Mouse (Mus musculus): ENCODE results near the gene Taldo1. TPM values are rescaled to one million over a fixed set of nuclear protein-coding genes. Genes with fewer than 3 reads are reported as not detected.
A peak's percentile ranks its signal among the peaks of the same experiment; 100 is the strongest.
"Not testable (repeated sequence)": the region's sequence is repeated elsewhere in the genome, so short reads cannot be mapped to it uniquely, and the experiment has no call there.

Taldo1 gene
- polyA plus RNA-seq, 1 experiment from 2014 or later = 364 TPM

DNA sequence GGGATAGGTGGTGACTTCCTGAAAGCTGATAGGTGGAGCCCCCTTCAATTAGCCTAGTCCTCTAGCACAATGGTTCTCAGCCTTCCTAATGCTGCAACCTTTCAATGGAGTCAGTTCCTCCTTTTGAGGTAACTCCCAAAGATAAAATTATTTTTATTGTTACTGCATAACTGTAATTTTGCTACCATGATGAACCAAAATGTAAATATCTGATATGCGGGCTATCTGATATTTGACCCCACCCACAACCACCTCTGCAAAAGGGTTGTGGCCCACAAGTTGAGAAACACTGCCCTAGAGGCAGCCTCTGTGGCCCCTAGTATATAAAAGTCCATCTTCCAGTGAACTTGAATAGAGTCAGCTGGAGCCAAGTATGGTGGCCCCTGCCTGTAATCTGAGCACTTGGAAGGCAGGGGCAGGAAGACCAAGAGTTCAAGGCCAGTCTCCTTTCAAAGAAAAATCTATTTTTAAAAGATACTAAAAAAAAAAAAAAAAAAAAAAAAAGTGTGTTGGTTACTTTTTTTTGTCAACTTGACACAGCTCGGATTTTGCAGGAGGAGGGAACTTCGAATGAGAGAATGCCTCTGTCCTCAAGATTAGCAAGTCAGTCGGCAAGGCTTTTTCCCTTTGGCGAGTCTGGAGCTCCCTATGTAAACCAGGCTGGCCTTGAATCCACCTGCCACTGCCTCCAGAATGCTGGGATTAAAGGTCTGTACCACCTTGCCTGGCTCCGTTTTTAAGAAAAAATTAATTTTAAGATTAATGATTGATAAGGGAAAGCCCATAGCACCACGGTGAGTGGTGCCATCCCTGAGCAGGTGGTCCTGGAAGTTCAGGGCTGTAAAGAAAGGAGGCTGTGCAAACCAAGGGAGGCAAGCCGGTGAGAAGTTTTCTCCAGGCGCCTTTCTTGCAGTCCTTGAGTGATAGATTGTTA lies 1.4 kb upstream of the Taldo1 start:
- peaks cover 16% of the 10 kb centered on the region for H3K27me3 ChIP-seq
- H3K4me3 ChIP-seq = no peak overlapping the region
- H3K27ac ChIP-seq (replicated peaks) = no peak overlapping the region
- peaks cover 12% of the 10 kb centered on the region for H3K4me1 ChIP-seq
- no peak overlapping the region for H3K9ac ChIP-seq (replicated peaks)
- H3K36me3 ChIP-seq = no peaks in the 10 kb centered on the region; the same call in 1 of the 2 replicates
- H3K9me3 ChIP-seq = no peaks in the 10 kb centered on the region
- no peak for ATAC-seq (ENCODE audit: low FRiP score, low read depth)
- 0 out of 2 replicates have a peak overlapping the region, but pooled peaks have one; percentile 76 for H3K4me2 ChIP-seq (replicated peaks)
- WGBS = 57% methylated on average over 9 of the region's 9 CpGs

DNA sequence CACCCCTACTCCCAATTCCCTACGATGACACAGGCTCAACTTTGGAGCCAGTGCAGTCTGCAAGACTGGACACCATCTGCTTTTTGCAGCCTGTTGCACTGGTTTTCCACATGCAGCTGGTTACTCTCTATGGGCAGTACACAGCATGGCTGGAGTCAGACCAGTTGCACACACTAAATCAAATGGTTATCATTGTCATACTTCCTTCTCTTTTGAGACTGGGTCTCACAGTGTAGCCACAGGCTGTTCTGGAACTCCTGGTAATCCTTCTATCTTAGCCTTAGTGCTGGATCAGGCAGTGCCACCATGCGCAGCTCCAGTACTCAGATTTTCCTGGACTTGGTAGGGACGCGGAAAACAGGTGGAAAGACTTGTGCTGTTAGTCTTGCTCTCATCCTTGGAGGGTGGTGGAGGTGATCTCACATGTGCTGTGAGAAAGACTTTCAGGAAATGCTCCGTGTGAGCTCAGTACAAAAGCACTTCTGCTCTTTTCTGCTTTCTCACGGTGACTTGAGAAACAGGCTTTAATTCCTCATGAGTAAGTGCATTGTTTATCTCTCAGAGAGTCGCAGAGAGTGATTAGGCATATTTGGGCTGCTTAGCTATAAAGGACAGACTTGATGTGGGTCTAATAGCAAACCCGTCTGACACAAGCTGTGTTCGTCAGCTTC lies 688 bp downstream of the Taldo1 start:
- Histone ChIP-seq H3K9me3 (no peaks in the 10 kb centered on the region), H3K4me2 (replicated peaks) (peak overlapping the region; percentile 76), H3K27ac (replicated peaks) (peak overlapping the region; percentile 79), H3K9ac (replicated peaks) (peak overlapping the region; percentile 69), H3K36me3 (peaks cover 14% of the 10 kb centered on the region), H3K4me1 (peaks cover 12% of the 10 kb centered on the region), H3K4me3 (peak overlapping the region; percentile 75), H3K27me3 (peaks cover 16% of the 10 kb centered on the region)
- 27% methylated on average over 9 of the region's 9 CpGs for WGBS
- ATAC-seq (ENCODE audit: low FRiP score, low read depth) = no peak; the same call in none of the 2 replicates

DNA sequence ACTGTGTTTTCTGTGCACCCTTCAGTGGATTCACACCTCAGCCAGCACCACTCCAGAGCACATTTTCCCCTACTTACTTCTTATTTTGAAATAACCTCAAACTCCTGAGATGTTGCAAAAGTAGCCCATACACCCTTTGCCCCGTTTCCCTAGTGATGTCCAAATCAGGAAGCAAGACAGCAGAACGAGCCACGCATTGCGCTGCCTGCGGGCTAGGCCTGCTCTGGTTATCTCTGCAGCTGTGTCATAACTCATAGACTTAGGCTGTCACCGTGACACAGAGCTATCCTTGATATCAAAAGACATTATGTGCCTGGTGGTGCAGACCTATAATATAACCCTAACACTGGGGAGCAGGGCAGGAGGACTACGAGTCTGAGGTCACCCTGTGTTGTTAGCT lies 2.2 kb downstream of the Taldo1 start:
- Histone ChIP-seq H3K9ac (replicated peaks) (no peak overlapping the region), H3K36me3 (peaks cover 29% of the 10 kb centered on the region)
- WGBS = 91% methylated on average over 7 of the region's 7 CpGs

DNA sequence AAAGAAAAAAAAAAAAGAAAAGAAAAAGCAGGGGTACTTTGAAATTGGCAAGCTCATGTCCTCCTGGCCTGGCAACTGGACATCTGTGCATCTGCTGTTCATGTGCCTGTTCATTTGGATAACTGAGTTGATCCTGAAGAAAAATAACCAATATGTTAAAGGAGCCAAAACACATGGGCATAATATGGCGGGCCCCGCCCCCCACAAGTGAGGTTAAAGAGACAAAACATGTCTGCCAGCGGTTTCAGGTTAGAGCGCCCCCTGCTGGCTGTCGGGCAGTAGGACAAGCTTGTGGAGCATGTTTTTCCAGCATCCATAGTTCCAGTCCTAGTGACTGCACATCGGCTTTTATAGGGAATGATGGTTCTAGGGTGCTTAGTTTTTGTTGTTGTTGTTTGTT lies 2.8 kb downstream of the Taldo1 start:
- H3K9ac ChIP-seq (replicated peaks) = no peak overlapping the region
- ATAC-seq (ENCODE audit: low FRiP score, low read depth) = no peak
- WGBS = 17% methylated on average over 6 of the region's 6 CpGs

More for the DNA sequence above, 2.2 kb downstream of the Taldo1 start:
- Histone ChIP-seq H3K4me1 (peaks cover 12% of the 10 kb centered on the region), H3K27ac (replicated peaks) (no peak overlapping the region), H3K4me2 (replicated peaks) (no peak overlapping the region), H3K9me3 (no peaks in the 10 kb centered on the region), H3K4me3 (no peak overlapping the region), H3K27me3 (peaks cover 8% of the 10 kb centered on the region)
- ATAC-seq (ENCODE audit: low FRiP score, low read depth) = no peak

DNA sequence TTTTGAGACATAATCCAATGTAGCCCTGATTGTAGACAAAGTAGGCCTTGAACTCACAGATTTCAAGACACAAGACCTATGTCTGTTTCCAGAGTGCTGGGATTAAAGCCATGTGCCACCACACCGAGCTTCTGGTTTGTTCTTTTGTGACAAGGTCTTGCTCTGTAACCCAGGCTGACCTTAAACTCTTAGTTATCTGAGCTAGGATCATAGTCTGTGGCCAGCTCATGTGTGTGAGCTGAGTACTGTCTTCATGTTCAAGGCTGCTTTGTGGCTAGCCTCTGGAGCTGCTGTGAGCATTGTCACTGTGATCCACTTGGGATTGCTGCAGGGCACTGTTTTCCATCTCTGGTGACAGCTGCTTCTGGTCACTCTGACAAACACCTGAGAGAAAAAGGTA lies 3.3 kb downstream of the Taldo1 start:
- Histone ChIP-seq H3K9ac (replicated peaks) (no peak overlapping the region), H3K4me2 (replicated peaks) (no peak overlapping the region), H3K4me1 (peaks cover 12% of the 10 kb centered on the region), H3K27ac (replicated peaks) (no peak overlapping the region), H3K4me3 (no peak overlapping the region), H3K36me3 (peaks cover 40% of the 10 kb centered on the region), H3K27me3 (0 out of 2 replicates have a peak, but pooled peaks cover 3% of the 10 kb centered on the region), H3K9me3 (no peaks in the 10 kb centered on the region)
- no peak for ATAC-seq (ENCODE audit: low FRiP score, low read depth)
- 78% methylated on average over 1 of the region's 1 CpGs for WGBS

More for the DNA sequence above, 2.8 kb downstream of the Taldo1 start:
- H3K4me1 ChIP-seq = peaks cover 12% of the 10 kb centered on the region
- H3K9me3 ChIP-seq = no peaks in the 10 kb centered on the region
- no peak overlapping the region for H3K4me2 ChIP-seq (replicated peaks)
- H3K4me3 ChIP-seq = no peak overlapping the region
- H3K36me3 ChIP-seq = peaks cover 34% of the 10 kb centered on the region
- 0 out of 2 replicates have a peak, but pooled peaks cover 3% of the 10 kb centered on the region for H3K27me3 ChIP-seq
- no peak overlapping the region for H3K27ac ChIP-seq (replicated peaks)

DNA sequence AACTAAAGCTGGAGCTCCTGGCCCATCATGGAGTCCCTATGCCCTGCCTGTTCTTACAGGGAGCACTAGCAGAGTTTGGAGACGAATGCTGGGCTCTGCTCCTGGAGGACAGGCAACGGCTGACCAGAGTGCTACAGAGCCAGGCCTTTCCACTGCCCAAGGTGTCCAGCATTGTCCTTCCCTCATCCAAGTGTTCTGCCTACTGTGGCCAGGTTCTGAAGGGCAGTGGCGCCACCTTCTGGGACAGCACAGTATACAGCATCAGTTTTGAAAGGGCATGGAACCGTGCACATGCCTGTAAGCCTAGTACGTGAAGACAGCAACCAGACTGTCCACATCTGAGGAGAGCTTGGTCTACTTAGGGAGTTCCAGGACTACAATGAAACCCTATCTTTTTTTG lies 11.3 kb downstream of the Taldo1 start:
- Histone ChIP-seq H3K9ac (replicated peaks) (no peak overlapping the region), H3K27me3 (no peaks in the 10 kb centered on the region), H3K4me2 (replicated peaks) (no peak overlapping the region), H3K36me3 (peaks cover 57% of the 10 kb centered on the region), H3K27ac (replicated peaks) (no peak overlapping the region), H3K9me3 (no peaks in the 10 kb centered on the region), H3K4me3 (no peak overlapping the region), H3K4me1 (no peaks in the 10 kb centered on the region)
- peak; percentile 44; the same call in 1 of the 2 replicates for ATAC-seq (ENCODE audit: low FRiP score, low read depth)
- 55% methylated on average over 5 of the region's 5 CpGs for WGBS

DNA sequence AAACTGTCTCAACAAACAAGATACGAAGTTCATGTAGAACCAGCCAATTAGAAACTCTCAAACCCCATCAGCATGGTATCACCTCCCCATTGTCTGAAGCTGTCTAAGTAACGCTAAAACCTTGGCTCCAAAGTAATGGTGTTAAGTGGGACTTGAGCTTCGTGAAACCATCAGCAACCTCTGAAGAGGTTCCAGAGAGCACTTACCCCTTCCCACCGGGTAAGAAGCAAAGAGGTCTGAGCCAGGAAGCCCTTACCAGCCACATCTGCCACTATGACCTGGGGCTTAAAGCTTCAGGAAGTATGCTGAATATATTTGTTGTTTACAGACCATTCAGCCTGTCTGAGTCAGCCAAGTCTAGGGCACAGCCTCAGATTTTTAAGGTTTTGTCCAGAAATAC lies 13.5 kb downstream of the Taldo1 start:
- Histone ChIP-seq H3K4me2 (replicated peaks) (no peak overlapping the region), H3K27ac (replicated peaks) (no peak overlapping the region), H3K36me3 (peaks cover 55% of the 10 kb centered on the region), H3K9ac (replicated peaks) (no peak overlapping the region), H3K4me1 (peaks cover 5% of the 10 kb centered on the region), H3K27me3 (no peaks in the 10 kb centered on the region), H3K4me3 (no peak overlapping the region), H3K9me3 (no peaks in the 10 kb centered on the region)
- 86% methylated on average over 4 of the region's 4 CpGs for WGBS
- no peak for ATAC-seq (ENCODE audit: low FRiP score, low read depth)

DNA sequence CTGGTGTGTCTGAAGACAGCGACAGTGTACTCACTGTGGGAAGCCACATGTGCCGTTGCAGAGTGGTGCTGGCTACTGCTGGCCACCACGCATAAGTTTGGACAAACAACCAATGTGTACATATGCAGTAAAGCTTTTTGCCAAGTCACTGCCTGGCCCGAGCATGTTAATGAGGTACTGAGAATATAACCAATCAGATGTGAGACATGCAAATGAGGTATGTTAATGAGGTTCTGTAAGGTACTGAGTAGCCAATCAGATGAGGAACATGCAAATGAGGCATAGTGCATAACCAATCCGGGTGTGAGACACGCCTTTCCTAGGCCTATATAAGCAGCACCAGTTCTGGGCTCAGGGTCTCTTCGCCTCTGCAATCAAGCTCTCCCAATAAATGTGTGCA lies 15.7 kb downstream of the Taldo1 start:
- not testable (repeated sequence) for H3K27ac ChIP-seq (replicated peaks); H3K4me2 ChIP-seq (replicated peaks); H3K4me1 ChIP-seq; ATAC-seq (ENCODE audit: low FRiP score, low read depth); H3K4me3 ChIP-seq; H3K9me3 ChIP-seq; H3K9ac ChIP-seq (replicated peaks); H3K27me3 ChIP-seq
- 94% methylated on average over 7 of the region's 7 CpGs for WGBS
- H3K36me3 ChIP-seq = peaks cover 38% of the 10 kb centered on the region

DNA sequence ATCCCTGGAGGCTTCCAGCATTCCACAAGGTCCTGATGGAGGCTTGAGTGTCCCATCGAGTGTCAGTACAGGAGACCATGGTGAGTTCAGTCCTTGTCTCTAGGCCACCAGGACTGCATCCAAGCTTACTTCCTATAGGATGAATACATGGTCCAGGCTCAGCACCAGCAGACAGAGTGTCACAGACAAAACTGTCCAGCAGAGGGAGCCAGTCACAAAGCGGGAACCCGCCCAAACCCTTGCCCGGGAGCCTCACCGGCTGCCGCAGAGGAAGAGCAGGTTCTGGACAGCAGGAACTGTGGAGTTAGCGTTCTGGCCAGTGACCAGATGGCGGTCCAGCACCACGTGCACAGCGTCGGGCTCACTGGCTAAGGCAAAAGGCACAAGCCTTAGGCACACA lies 16.8 kb downstream of the Taldo1 start:
- Histone ChIP-seq H3K9ac (replicated peaks) (no peak overlapping the region), H3K4me2 (replicated peaks) (no peak overlapping the region), H3K27ac (replicated peaks) (no peak overlapping the region)

DNA sequence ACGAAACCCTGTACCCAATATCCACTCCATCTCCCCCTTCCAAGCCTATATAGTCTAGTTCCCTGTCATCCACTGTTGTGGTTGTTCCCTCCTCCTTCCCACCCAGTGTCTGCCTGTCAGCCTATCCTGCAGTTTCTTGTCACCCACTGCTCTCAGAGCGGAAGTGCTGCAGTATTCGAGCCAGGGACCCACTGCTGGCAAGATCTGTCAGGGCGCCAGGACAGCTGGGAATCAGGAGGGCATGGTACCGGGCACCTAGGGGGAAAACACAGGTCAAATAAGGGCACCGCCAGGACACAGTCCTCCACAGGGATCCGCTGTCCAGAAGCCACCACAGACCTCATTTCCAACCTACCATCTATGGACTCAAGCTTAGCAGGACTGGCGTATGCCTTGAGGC lies 18.6 kb downstream of the Taldo1 start:
- Histone ChIP-seq H3K27me3 (no peaks in the 10 kb centered on the region), H3K4me2 (replicated peaks) (no peak overlapping the region), H3K9ac (replicated peaks) (no peak overlapping the region), H3K4me3 (no peak overlapping the region), H3K4me1 (peaks cover 17% of the 10 kb centered on the region), H3K27ac (replicated peaks) (no peak overlapping the region), H3K36me3 (peaks cover 32% of the 10 kb centered on the region), H3K9me3 (no peaks in the 10 kb centered on the region)
- 94% methylated on average over 8 of the region's 8 CpGs for WGBS
- no peak for ATAC-seq (ENCODE audit: low FRiP score, low read depth)

More for the DNA sequence above, 16.8 kb downstream of the Taldo1 start:
- H3K4me3 ChIP-seq = no peak overlapping the region
- WGBS = 12% methylated on average over 11 of the region's 11 CpGs
- no peaks in the 10 kb centered on the region for H3K9me3 ChIP-seq
- H3K36me3 ChIP-seq = peaks cover 32% of the 10 kb centered on the region
- H3K4me1 ChIP-seq = peaks cover 12% of the 10 kb centered on the region
- no peaks in the 10 kb centered on the region for H3K27me3 ChIP-seq
- ATAC-seq (ENCODE audit: low FRiP score, low read depth) = peak; percentile 55

DNA sequence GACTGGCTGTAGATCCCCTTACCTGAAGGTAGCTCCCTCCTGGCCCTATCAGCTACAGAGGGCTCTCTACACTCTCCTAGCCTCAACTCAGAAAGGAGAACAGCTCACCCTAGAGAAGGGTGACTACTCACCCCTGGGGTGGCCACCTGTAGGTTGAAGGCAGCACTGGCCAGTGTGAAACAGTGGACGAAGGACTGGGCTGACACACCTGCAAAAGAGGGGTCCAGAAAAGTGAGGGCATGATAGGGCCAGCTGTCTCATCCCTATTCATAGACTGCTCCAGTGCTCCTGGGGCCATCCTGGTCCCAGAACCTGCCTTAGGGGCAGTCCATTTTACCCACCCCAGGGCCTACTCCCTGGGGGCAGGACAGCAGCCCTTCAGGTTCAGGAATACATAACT lies 19.7 kb downstream of the Taldo1 start:
- H3K4me2 ChIP-seq (replicated peaks) = no peak overlapping the region
- no peak for ATAC-seq (ENCODE audit: low FRiP score, low read depth)
- H3K4me3 ChIP-seq = no peak overlapping the region
- no peaks in the 10 kb centered on the region for H3K9me3 ChIP-seq
- H3K9ac ChIP-seq (replicated peaks) = no peak overlapping the region
- H3K36me3 ChIP-seq = peaks cover 32% of the 10 kb centered on the region
- H3K4me1 ChIP-seq = peaks cover 17% of the 10 kb centered on the region
- no peak overlapping the region for H3K27ac ChIP-seq (replicated peaks)
- 90% methylated on average over 1 of the region's 1 CpGs for WGBS
- H3K27me3 ChIP-seq = no peaks in the 10 kb centered on the region

DNA sequence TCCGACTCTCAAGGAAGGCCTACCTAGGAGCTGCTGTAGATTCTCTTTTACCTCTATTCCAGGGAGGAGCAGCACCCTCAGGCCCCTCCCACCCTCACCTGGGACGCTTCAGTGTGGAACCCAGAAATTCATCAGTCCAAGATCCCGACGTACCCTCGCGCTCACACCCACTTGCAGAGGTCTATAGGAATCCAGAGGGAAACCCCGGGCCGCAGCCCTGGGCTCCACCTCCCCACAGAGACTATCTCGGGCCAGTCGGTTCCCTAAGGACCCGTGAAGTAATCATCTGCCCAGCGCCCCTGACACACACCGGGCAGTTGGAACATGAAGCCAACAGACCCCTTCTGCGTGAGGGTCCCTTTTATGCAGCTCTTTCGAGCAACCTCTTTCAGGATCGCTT lies 21.3 kb downstream of the Taldo1 start:
- H3K9me3 ChIP-seq = no peaks in the 10 kb centered on the region
- peaks cover 17% of the 10 kb centered on the region for H3K4me1 ChIP-seq
- peak overlapping the region; percentile 85 for H3K27ac ChIP-seq (replicated peaks)
- H3K4me2 ChIP-seq (replicated peaks) = peak overlapping the region; percentile 90
- peak overlapping the region; percentile 85 for H3K9ac ChIP-seq (replicated peaks)
- H3K36me3 ChIP-seq = peaks cover 23% of the 10 kb centered on the region
- no peaks in the 10 kb centered on the region; the same call in 1 of the 2 replicates for H3K27me3 ChIP-seq
- no peak; the same call in 1 of the 2 replicates for ATAC-seq (ENCODE audit: low FRiP score, low read depth)
- H3K4me3 ChIP-seq = peak overlapping the region; percentile 61
- 5% methylated on average over 16 of the region's 16 CpGs for WGBS

All from midbrain, embryonic 12.5 days (tissue).